Mouse (Mus musculus) forebrain, embryonic 14.5 days (tissue): ENCODE measurements around the gene Lilr4b. TPM values are rescaled to one million over a fixed set of nuclear protein-coding genes. Genes with fewer than 3 reads are reported as not detected.

ENCODE experiments used
- polyA plus RNA-seq: library from polyadenylated mRNA; unstranded; fragments of >200 nt; fragmentation: Nextera tagmentation; extraction: Ambion mirVana; gene quantifications from 2 replicates; pipeline ENCODE4 v1.2.1, GENCODE M21; 2014

The Lilr4b gene
- polyA plus RNA-seq, 1 experiment from 2014 or later = 0.17 TPM

Other genes starting within 250 kb of the Lilr4b start
- 0.14 TPM in 1 of 2 replicates, not detected in the other for gene Gm49339, start within 50 bp of the Lilr4b start, polyA plus RNA-seq
- gene Lilrb4a, start 10.3 kb downstream of the Lilr4b start, polyA plus RNA-seq = 0.37 and 0.61 TPM in 2 replicates
- gene Fam162b, start 109.9 kb downstream of the Lilr4b start, polyA plus RNA-seq = 3.3 and 4.7 TPM in 2 replicates
- gene Gprc6a, start 150.8 kb downstream of the Lilr4b start, polyA plus RNA-seq = 0.12 TPM in 1 of 2 replicates, not detected in the other
- not detected in 2 replicates for gene Rfx6, start 197.1 kb downstream of the Lilr4b start, polyA plus RNA-seq